Mouse (Mus musculus): ENCODE measurements around the gene Vmn2r67.
"Not testable (repeated sequence)": the region's sequence is repeated elsewhere in the genome, so short reads cannot be mapped to it uniquely, and the experiment has no call there.

The Vmn2r67 gene

DNA sequence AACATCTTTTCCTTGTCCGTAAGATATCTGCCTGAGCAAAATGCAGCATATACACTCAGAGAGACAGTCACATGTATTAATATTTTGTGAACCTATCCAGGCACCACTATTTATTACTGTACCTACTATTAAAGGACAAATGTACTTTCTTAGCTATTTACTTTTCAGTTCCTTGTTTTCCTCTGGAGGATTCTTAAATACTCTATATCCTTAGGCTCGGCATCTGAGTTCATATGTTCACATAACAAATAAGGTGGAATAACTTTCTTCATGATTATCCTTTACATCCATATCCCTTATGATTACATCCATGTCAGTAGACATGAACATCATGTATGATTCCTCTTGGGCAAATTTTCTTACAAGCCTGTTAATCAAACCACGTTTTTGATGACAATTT, at the start of gene Vmn2r67:
TSS of gene Vmn2r67 (minus strand) at position 101 of the 400 bp plus-strand sequence.
- DNase-seq (ENCODE audit: low spot score), result no peak

- not testable (repeated sequence) for DNase-seq (ENCODE audit: low spot score)
Measured at GRCm38 (mm10) chr7:85104531-85104930, 51.3 kb downstream of the Vmn2r67 start.
